Mouse (Mus musculus): Measurements from ENCODE around the gene Casc1. TPM values are rescaled to one million over a fixed set of nuclear protein-coding genes. Genes with fewer than 3 reads are reported as not detected.

The Casc1 gene
- polyA plus RNA-seq (2014; fragmentation: Illumina TruSeq; extraction: RNeasy Lipid Tissue Mini Kit (QIAGEN cat#74804); ENCODE audit: low read depth, low replicate concordance), result 4.6 TPM

GRCm38 (mm10) chr6:145210816-145211338, at the start of gene Casc1, which contains the start of gene Etfrf1:
Casc1 (minus strand) TSS chr6:145211005.
Etfrf1 (plus strand) TSS chr6:145211134.

GRCm38 (mm10) chr6:145250185-145250791, 39.5 kb upstream of the Casc1 start, which contains the start of gene Kras:
Kras (minus strand) TSS chr6:145250239.

Other genes starting within 250 kb of the Casc1 start
- 5.4 TPM for gene Bcat1, start 134.8 kb downstream of the Casc1 start, polyA plus RNA-seq (2014; fragmentation: Illumina TruSeq; extraction: RNeasy Lipid Tissue Mini Kit (QIAGEN cat#74804); ENCODE audit: low read depth, low replicate concordance)
- gene Lrmp, start 95.4 kb downstream of the Casc1 start, polyA plus RNA-seq (2014; fragmentation: Illumina TruSeq; extraction: RNeasy Lipid Tissue Mini Kit (QIAGEN cat#74804); ENCODE audit: low read depth, low replicate concordance), result 6.9 TPM
- gene Etfrf1, start 129 bp upstream of the Casc1 start, polyA plus RNA-seq (2014; fragmentation: Illumina TruSeq; extraction: RNeasy Lipid Tissue Mini Kit (QIAGEN cat#74804); ENCODE audit: low read depth, low replicate concordance), result 58.8 TPM
- 29.9 TPM for gene Kras, start 39.2 kb upstream of the Casc1 start, polyA plus RNA-seq (2014; fragmentation: Illumina TruSeq; extraction: RNeasy Lipid Tissue Mini Kit (QIAGEN cat#74804); ENCODE audit: low read depth, low replicate concordance)